Mouse (Mus musculus): Measurements from ENCODE around the gene Wdr90. TPM values are rescaled to one million over a fixed set of nuclear protein-coding genes. Genes with fewer than 3 reads are reported as not detected.
A peak's percentile ranks its signal among the peaks of the same experiment; 100 is the strongest.

Gene Wdr90
- total RNA-seq, 1 experiment, result 24.7 TPM

- Histone ChIP-seq H3K36me3 (ENCODE audit: control insufficient read depth, insufficient read depth, low read length, poor library complexity, severe bottlenecking) (peaks cover 55% of the 10 kb centered on the region), H3K4me3 (ENCODE audit: insufficient read depth in 1 of 2, low read depth in 1 of 2, low read length in 2 of 2, poor library complexity in 1 of 2, severe bottlenecking in 1 of 2) (no peak overlapping the region), H3K27ac (ENCODE audit: insufficient read depth, low read depth, low read length, poor library complexity, severe bottlenecking) (no peak overlapping the region), H3K4me1 (ENCODE audit: control insufficient read depth in 2 of 2, insufficient read depth in 2 of 2, low read length in 2 of 2, poor library complexity in 1 of 2) (peaks cover 1 to 23% of the 10 kb centered on the region in 2 experiments; a peak in 1 of 4 replicates), H3K9ac (ENCODE audit: insufficient read depth, low read depth, low read length, poor library complexity, severe bottlenecking) (no peak overlapping the region), H3K9me3 (ENCODE audit: control insufficient read depth, insufficient read depth, low read depth, low read length) (no peaks in the 10 kb centered on the region)
- DNase-seq (ENCODE audit: low read depth, low spot score), result no peak
- TF ChIP-seq CHD2 (IDR thresholded peaks at IDR 0.05; ENCODE audit: low read depth, low read length) (no peak), ZC3H11A (IDR thresholded peaks at IDR 0.05; ENCODE audit: borderline replicate concordance, low read depth, low read length) (no peak), ZNF384 (IDR thresholded peaks at IDR 0.05; ENCODE audit: low read depth, low read length) (no peak), HCFC1 (IDR thresholded peaks at IDR 0.05; ENCODE audit: borderline replicate concordance, insufficient read depth, low read length) (no peak), MAFK (IDR thresholded peaks at IDR 0.05; ENCODE audit: insufficient read depth, low read depth, low read length) (no peak)
- in situ Hi-C loops (cut with MboI; ENCODE audit: low sequenced_read_pairs in 2 of 2, unreplicated experiment in 2 of 2), result no loop called here
These were observed 21.7 kb downstream of the Wdr90 start for GRCm38 (mm10) chr17:25839455-25840235.

DNA sequence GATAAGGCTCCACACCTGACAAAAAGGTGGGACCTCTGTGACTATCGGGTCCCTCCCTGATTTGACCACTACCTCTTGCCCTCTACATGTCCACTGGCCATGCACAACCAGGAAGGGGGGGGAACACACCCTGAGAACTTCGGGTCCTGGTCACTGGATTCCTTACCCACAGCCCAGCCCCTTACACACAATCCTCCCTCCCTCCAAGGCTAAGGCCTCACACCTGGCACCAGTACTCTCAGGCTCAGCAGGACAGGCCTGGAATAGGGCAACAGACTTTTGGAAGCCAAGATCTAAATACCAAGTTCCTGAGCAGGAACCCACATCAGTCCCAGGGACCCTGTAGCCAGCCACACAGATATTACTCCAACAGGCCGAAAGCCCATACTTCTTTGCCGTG is 22.4 kb downstream of the Wdr90 start:
- H3K4me1 ChIP-seq (ENCODE audit: control insufficient read depth in 2 of 2, insufficient read depth in 2 of 2, low read length in 2 of 2, poor library complexity in 1 of 2), result peaks cover 0 to 24% of the 10 kb centered on the region in 2 experiments; a peak in 1 of 4 replicates
- no peak for DNase-seq (ENCODE audit: low read depth, low spot score)
- in situ Hi-C loops (cut with MboI; ENCODE audit: low sequenced_read_pairs in 2 of 2, unreplicated experiment in 2 of 2), result no loop called here
- H3K4me3 ChIP-seq (ENCODE audit: insufficient read depth in 1 of 2, low read depth in 1 of 2, low read length in 2 of 2, poor library complexity in 1 of 2, severe bottlenecking in 1 of 2), result no peak overlapping the region
- no peaks in the 10 kb centered on the region for H3K9me3 ChIP-seq (ENCODE audit: control insufficient read depth, insufficient read depth, low read depth, low read length)
- peaks cover 56% of the 10 kb centered on the region for H3K36me3 ChIP-seq (ENCODE audit: control insufficient read depth, insufficient read depth, low read length, poor library complexity, severe bottlenecking)
- H3K9ac ChIP-seq (ENCODE audit: insufficient read depth, low read depth, low read length, poor library complexity, severe bottlenecking), result no peak overlapping the region
- H3K27ac ChIP-seq (ENCODE audit: insufficient read depth, low read depth, low read length, poor library complexity, severe bottlenecking), result no peak overlapping the region
- TF ChIP-seq ZNF384 (IDR thresholded peaks at IDR 0.05; ENCODE audit: low read depth, low read length) (no peak), MAFK (IDR thresholded peaks at IDR 0.05; ENCODE audit: insufficient read depth, low read depth, low read length) (no peak), ZC3H11A (IDR thresholded peaks at IDR 0.05; ENCODE audit: borderline replicate concordance, low read depth, low read length) (no peak), HCFC1 (IDR thresholded peaks at IDR 0.05; ENCODE audit: borderline replicate concordance, insufficient read depth, low read length) (no peak), CHD2 (IDR thresholded peaks at IDR 0.05; ENCODE audit: low read depth, low read length) (no peak)

GRCm38 (mm10) chr17:25837533-25837932 is 23.8 kb downstream of the Wdr90 start:
- H3K9ac ChIP-seq (ENCODE audit: insufficient read depth, low read depth, low read length, poor library complexity, severe bottlenecking), result no peak overlapping the region
- no peak overlapping the region for H3K4me3 ChIP-seq (ENCODE audit: insufficient read depth in 1 of 2, low read depth in 1 of 2, low read length in 2 of 2, poor library complexity in 1 of 2, severe bottlenecking in 1 of 2)
- peaks cover 0 to 19% of the 10 kb centered on the region in 2 experiments; a peak in 1 of 4 replicates for H3K4me1 ChIP-seq (ENCODE audit: control insufficient read depth in 2 of 2, insufficient read depth in 2 of 2, low read length in 2 of 2, poor library complexity in 1 of 2)
- no peaks in the 10 kb centered on the region for H3K9me3 ChIP-seq (ENCODE audit: control insufficient read depth, insufficient read depth, low read depth, low read length)
- H3K36me3 ChIP-seq (ENCODE audit: control insufficient read depth, insufficient read depth, low read length, poor library complexity, severe bottlenecking), result peaks cover 56% of the 10 kb centered on the region
- TF ChIP-seq CHD2 (IDR thresholded peaks at IDR 0.05; ENCODE audit: low read depth, low read length), result no peak
- TF ChIP-seq HCFC1 (IDR thresholded peaks at IDR 0.05; ENCODE audit: borderline replicate concordance, insufficient read depth, low read length), result no peak
- TF ChIP-seq ZNF384 (IDR thresholded peaks at IDR 0.05; ENCODE audit: low read depth, low read length), result no peak
- TF ChIP-seq ZC3H11A (IDR thresholded peaks at IDR 0.05; ENCODE audit: borderline replicate concordance, low read depth, low read length), result no peak
- no peak for TF ChIP-seq MAFK (IDR thresholded peaks at IDR 0.05; ENCODE audit: insufficient read depth, low read depth, low read length)
- no peak for DNase-seq (ENCODE audit: low read depth, low spot score)
- no peak overlapping the region for H3K27ac ChIP-seq (ENCODE audit: insufficient read depth, low read depth, low read length, poor library complexity, severe bottlenecking)
- in situ Hi-C loops (cut with MboI; ENCODE audit: low sequenced_read_pairs in 2 of 2, unreplicated experiment in 2 of 2), result no loop called here

- H3K9me3 ChIP-seq (ENCODE audit: control insufficient read depth, insufficient read depth, low read depth, low read length), result no peaks in the 10 kb centered on the region
- in situ Hi-C loops (cut with MboI; ENCODE audit: low sequenced_read_pairs in 2 of 2, unreplicated experiment in 2 of 2), result no loop called here
- no peak for DNase-seq (ENCODE audit: low read depth, low spot score)
- peaks cover 51% of the 10 kb centered on the region for H3K36me3 ChIP-seq (ENCODE audit: control insufficient read depth, insufficient read depth, low read length, poor library complexity, severe bottlenecking)
- H3K27ac ChIP-seq (ENCODE audit: insufficient read depth, low read depth, low read length, poor library complexity, severe bottlenecking), result no peak within 1 kb of the TSS
- TF ChIP-seq CHD2 (IDR thresholded peaks at IDR 0.05; ENCODE audit: low read depth, low read length), result no peak
- peak within 1 kb of the TSS; percentile 23 to 41; a peak in 3 of 4 replicates for H3K4me3 ChIP-seq (ENCODE audit: insufficient read depth in 1 of 2, low read depth in 1 of 2, low read length in 2 of 2, poor library complexity in 1 of 2, severe bottlenecking in 1 of 2)
- peak within 1 kb of the TSS; percentile 20; the same call in 1 of the 2 replicates for H3K9ac ChIP-seq (ENCODE audit: insufficient read depth, low read depth, low read length, poor library complexity, severe bottlenecking)
- peaks cover 0 to 19% of the 10 kb centered on the region in 2 experiments; a peak in 1 of 4 replicates for H3K4me1 ChIP-seq (ENCODE audit: control insufficient read depth in 2 of 2, insufficient read depth in 2 of 2, low read length in 2 of 2, poor library complexity in 1 of 2)
These were observed 24.3 kb downstream of the Wdr90 start, which contains the start of gene Rhbdl1 for GRCm38 (mm10) chr17:25837076-25837410. Gene Rhbdl1 (minus strand): TSS chr17:25837295.
